Mouse (Mus musculus): Measurements from ENCODE around the gene F12. TPM values are rescaled to one million over a fixed set of nuclear protein-coding genes. Genes with fewer than 3 reads are reported as not detected.

The F12 gene
- polyA plus RNA-seq, 1 experiment from 2014 or later, result not detected

DNA sequence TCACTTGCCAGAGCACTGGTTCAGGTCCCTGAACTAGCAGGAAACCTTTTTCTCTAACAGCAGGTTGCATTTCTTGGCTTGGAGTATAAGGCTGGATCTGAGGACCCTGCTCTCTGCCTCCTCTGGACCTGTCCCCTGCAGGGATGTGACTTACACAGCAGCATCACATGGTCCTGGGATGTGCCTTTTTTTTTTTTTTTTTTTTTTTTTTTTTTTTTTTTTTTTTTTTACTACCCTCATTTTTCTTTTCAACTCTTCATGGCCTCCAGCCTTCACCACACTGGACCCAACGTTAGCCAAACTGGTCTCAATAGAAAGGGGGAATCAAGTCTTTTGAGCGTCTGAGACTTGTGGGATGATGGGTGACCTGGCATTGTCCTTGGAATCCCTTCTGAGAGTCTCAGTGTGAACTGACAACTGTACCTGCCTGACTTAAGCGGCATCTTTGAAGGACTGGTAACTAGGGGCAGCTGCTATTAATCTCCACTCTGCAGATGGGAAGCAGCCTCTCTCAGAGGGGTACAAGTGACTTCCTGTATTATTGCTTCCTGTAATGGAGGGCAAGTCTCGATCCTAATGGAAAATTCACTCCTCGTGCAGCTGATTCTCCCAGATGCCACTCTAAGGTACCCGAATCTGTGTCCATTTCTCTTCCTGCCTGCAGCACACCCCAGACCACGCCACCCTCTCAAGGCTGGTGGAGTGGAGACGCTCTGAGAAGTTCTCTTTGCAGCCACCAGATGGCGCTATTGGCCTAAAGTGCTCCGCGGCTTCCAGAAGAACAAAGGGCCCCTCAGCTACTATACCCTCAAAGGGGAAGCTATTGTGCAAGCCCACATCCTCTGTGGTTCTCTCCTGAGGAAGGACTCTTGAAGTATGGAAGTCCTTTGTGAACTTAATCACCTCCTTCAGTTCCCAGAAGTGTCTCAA is 21.5 kb downstream of the F12 start:
- H3K27me3 ChIP-seq, result peaks cover 18% of the 10 kb centered on the region
- TF ChIP-seq CTCF (IDR thresholded peaks at IDR 0.05), result peak; percentile 89
- DNase-seq (ENCODE audit: low read depth, low spot score) (peak; percentile 4), ATAC-seq (peak; percentile 17)
- in situ Hi-C loops (cut with MboI; ENCODE audit: low pct_unique_long_range_greater_than_20kb), result loop anchor here (5.0 kb wide), 2 partner anchors 62 to 112 kb away; no protein-coding TSS in a partner anchor
- POLR2A ChIA-PET, result interaction anchor here (0.6 to 1.3 kb wide), 2 partner anchors 10 to 132 kb away, joined by 3 read pairs; no protein-coding TSS in a partner anchor
- CTCF ChIA-PET, result interaction anchor here (0.6 to 5.3 kb wide), 19 partner anchors 8 to 120 kb away, joined by 3 to 30 read pairs (median 4); partner anchors contain the start of genes Pdlim7 and Prr7

DNA sequence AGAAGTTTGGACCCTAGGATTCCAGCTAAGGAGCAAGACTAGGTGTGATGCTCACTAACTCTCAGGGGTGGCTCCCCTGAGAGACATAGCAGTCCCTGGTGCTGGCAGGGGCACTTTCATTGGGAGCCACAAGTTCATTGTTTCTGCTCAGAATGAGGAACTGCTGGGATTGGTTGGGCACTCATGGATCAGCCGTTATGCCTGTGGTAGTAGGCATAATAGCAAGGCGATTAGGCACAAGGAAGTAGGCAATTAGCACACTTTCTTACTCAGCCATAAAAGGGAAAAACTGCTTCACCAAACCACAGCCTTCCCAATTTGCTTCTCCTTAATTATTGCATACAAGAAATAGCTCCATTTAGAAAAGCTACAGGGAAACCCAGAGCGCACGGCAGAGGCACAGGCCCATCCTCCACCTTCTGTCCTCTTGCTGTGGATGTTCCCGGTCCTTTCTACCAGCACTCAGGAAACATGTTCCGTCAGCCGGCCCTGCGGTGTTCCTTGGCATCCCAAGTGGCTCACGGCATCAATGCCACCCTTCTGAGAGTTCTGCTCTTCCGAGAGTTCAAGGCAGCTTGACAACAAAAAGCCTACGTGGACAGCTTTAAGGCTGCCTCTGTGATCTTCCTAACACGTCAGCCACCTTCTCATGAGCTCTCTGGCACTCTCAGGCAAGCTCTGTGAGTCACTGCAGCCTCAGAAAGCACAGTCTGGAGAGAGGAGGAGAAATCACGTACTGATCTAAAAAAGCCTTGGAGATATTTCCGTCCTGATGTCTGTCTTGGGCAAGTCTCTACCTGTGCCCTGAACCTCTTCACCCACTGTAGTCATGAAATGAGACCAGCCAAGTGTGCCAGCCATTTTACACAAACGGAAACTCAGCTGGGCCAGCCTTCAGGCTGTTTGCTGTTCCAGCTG is 22.4 kb downstream of the F12 start:
- H3K27me3 ChIP-seq, result peaks cover 24% of the 10 kb centered on the region
- ATAC-seq (no peak), DNase-seq (ENCODE audit: low read depth, low spot score) (no peak)
- POLR2A ChIA-PET, result interaction anchor here (0.6 to 1.3 kb wide), 2 partner anchors 133 to 821 kb away, joined by 3 read pairs; no protein-coding TSS in a partner anchor
- CTCF ChIA-PET, result interaction anchor here (0.7 to 5.3 kb wide), 11 partner anchors 8 to 117 kb away, joined by 3 to 30 read pairs (median 3); partner anchors contain the start of genes Pdlim7 and Prr7
- no peak for TF ChIP-seq CTCF (IDR thresholded peaks at IDR 0.05)
- in situ Hi-C loops (cut with MboI; ENCODE audit: low pct_unique_long_range_greater_than_20kb), result no loop called here

DNA sequence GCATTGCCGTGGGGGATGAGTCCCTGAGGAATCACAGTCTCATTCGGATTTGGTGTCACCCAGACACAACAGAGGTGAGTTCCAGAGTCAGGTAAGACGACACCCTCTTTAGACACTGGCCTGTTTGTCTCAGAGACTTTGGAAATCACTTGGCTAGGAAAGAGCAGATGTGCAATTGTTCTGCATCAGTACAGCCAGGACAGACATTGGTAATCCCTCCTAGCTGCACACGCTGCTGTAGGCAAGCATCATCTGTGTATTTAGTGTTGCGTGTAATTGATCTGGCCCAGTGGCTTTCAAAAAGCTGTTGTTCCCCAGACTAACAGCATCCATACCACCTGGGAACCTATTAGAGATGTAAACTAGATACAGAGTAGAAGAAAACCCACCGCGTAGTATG is 23.3 kb downstream of the F12 start:
- ATAC-seq (no peak), DNase-seq (ENCODE audit: low read depth, low spot score) (no peak)
- peaks cover 24% of the 10 kb centered on the region for H3K27me3 ChIP-seq
- in situ Hi-C loops (cut with MboI; ENCODE audit: low pct_unique_long_range_greater_than_20kb), result no loop called here
- TF ChIP-seq CTCF (IDR thresholded peaks at IDR 0.05), result no peak
- POLR2A ChIA-PET, result interaction anchor here (0.6 kb wide), 1 partner anchor 822 kb away, joined by 3 read pairs; no protein-coding TSS in a partner anchor
- CTCF ChIA-PET, result interaction anchor here (1.0 to 5.3 kb wide), 5 partner anchors 8 to 112 kb away, joined by 3 to 30 read pairs (median 4); no protein-coding TSS in a partner anchor

- ChIA-PET POLR2A (no interaction called here), CTCF (interaction anchor here (1.0 kb wide), 1 partner anchor 15 kb away, joined by 3 read pairs; no protein-coding TSS in a partner anchor)
- in situ Hi-C loops (cut with MboI; ENCODE audit: low pct_unique_long_range_greater_than_20kb), result no loop called here
- no peak for DNase-seq (ENCODE audit: low read depth, low spot score)
- ATAC-seq, result no peak
- TF ChIP-seq CTCF (IDR thresholded peaks at IDR 0.05), result no peak
- H3K27me3 ChIP-seq, result peaks cover 30% of the 10 kb centered on the region
Observed at GRCm38 (mm10) chr13:55400039-55400346, 26.6 kb downstream of the F12 start.

DNA sequence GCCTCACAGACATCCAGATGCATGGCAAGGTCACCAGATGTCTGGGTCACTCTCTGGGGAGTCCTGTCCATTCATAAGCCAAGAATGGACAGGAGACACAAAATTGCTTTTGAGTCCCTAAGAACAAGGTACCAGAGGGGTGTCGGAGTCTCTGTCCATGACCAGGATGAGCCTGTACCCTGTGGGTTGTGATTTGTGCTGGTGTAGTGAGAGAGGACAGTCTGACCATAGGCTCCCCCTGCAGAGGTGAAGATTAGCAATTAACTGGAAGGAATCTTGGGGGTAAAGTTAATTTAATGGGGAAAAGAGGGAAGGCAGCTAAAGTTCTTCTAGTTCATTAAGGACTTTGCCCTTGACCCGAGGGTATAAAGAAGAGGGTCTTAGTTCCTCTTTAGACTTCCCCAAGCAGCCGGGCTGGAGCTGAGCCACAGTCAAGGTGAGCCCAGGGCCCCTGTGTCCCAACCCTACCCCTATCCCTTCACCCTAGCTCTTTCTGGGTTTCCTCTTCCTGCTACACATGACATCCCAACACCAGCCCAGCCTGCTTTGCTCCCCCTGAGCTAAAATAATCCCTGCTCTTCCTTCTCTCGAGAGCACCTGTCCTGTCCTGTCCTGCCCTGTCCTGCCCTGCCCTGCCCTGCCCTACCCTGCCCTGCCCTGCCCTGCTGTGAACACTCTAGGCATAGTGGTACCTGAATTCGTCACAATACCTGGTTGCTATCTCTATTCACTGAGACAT is 27.1 kb downstream of the F12 start:
- ATAC-seq, result no peak
- CTCF ChIA-PET, result interaction anchor here (1.0 kb wide), 1 partner anchor 14 kb away, joined by 3 read pairs; no protein-coding TSS in a partner anchor
- POLR2A ChIA-PET, result no interaction called here

GRCm38 (mm10) chr13:55398088-55398487 is 28.5 kb downstream of the F12 start, which contains the start of gene Slc34a1:
TSS of gene Slc34a1 (plus strand) at chr13:55398187.
- ChIA-PET POLR2A (no interaction called here), CTCF (no interaction called here)
- ATAC-seq (no peak), DNase-seq (ENCODE audit: low read depth, low spot score) (no peak)
- peaks cover 27% of the 10 kb centered on the region for H3K27me3 ChIP-seq
- in situ Hi-C loops (cut with MboI; ENCODE audit: low pct_unique_long_range_greater_than_20kb), result no loop called here
- TF ChIP-seq CTCF (IDR thresholded peaks at IDR 0.05), result no peak

More for the DNA sequence above, 27.1 kb downstream of the F12 start:
- TF ChIP-seq CTCF (IDR thresholded peaks at IDR 0.05), result no peak
- in situ Hi-C loops (cut with MboI; ENCODE audit: low pct_unique_long_range_greater_than_20kb), result no loop called here
- DNase-seq (ENCODE audit: low read depth, low spot score), result no peak
- H3K27me3 ChIP-seq, result peaks cover 32% of the 10 kb centered on the region

GRCm38 (mm10) chr13:55392933-55393332 is 33.7 kb downstream of the F12 start:
- ATAC-seq, result no peak
- ChIA-PET POLR2A (no interaction called here), CTCF (no interaction called here)
- H3K27me3 ChIP-seq, result peaks cover 8% of the 10 kb centered on the region
- no peak for DNase-seq (ENCODE audit: low read depth, low spot score)
- TF ChIP-seq CTCF (IDR thresholded peaks at IDR 0.05), result no peak
- in situ Hi-C loops (cut with MboI; ENCODE audit: low pct_unique_long_range_greater_than_20kb), result no loop called here

DNA sequence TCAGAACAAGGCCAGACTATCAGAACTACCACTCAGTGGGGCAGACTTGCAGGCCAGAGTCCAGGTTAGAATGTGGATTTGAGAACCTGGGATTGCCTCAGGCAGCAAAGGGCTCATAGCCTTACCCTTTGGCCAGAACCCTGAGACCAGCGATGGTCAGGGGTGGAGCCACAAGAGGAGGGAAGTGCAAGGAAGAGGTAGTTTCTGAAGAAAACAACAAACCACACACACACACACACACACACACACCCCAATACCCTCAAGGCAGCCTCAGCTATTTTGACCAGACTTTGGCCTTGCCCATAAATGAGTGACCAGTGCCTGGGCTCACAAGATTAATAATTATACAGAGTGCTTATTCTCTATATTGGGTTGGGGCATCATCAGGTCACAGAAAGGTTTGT is 35.0 kb downstream of the F12 start:
- no peak for ATAC-seq
- POLR2A ChIA-PET, result no interaction called here
- DNase-seq (ENCODE audit: low read depth, low spot score), result no peak
- CTCF ChIA-PET, result interaction anchor here (1.2 kb wide), 1 partner anchor 14 kb away, joined by 3 read pairs; no protein-coding TSS in a partner anchor
- in situ Hi-C loops (cut with MboI; ENCODE audit: low pct_unique_long_range_greater_than_20kb), result no loop called here
- TF ChIP-seq CTCF (IDR thresholded peaks at IDR 0.05), result no peak
- peaks cover 5% of the 10 kb centered on the region for H3K27me3 ChIP-seq

DNA sequence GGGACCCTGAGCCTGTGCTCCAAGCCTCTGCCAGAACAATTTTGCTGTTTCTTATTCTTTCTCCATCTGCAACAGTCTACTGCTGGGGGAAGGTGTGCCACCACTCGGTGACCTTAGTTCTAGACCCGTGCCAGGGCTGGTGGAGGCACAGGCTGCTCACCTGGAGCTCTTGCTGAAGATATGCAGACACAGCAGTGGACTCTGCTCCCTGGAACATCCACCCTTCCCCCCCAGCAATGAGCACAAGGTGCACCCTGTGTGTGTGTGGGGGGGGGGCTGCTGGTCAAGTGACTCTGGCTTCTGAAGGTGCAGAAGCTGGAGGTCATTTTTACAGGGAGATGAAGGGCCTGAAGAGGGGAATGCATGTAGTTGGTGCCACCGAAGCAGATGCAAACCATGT is 35.9 kb downstream of the F12 start:
- no peak for ATAC-seq
- CTCF ChIA-PET, result no interaction called here
- no peak for DNase-seq (ENCODE audit: low read depth, low spot score)
- TF ChIP-seq CTCF (IDR thresholded peaks at IDR 0.05), result no peak
- in situ Hi-C loops (cut with MboI; ENCODE audit: low pct_unique_long_range_greater_than_20kb), result no loop called here
- POLR2A ChIA-PET, result no interaction called here
- peaks cover 4% of the 10 kb centered on the region for H3K27me3 ChIP-seq

Data from Patski (cell line).